Mouse (Mus musculus) cerebellum, adult 18-20 months (tissue): ENCODE measurements around the gene Tas2r144.

Experiments used
- DNase-seq, 2 experiments: peaks; one replicate each; pipeline ENCODE4 v3.0.0; 2021

The Tas2r144 gene

GRCm38 (mm10) chr6:42215028-42215427 lies at the start of gene Tas2r144:
Gene Tas2r144 (plus strand): TSS chr6:42215328.
- DNase-seq = no peak

- no peak for DNase-seq
These were observed 32.7 kb upstream of the Tas2r144 start for GRCm38 (mm10) chr6:42182462-42182861.

DNA sequence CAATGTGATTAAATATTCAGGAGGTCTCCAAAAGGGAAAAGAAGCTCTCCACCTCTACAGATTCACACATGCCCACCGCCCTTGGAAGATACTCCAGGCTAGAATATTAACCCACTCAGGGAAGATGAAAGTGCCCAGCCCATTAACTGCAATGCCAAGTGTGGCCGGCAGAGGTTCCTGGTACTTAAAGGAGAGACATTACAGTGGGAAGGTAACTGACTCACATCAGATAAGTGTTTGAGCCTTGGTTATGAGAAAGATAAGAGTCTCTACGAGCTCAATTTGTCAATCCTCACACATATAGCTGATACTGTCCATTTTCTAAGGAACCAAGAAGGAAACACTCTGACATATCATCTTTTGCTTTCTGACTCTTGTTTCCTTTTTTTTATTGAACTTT lies 28.9 kb upstream of the Tas2r144 start:
- no peak for DNase-seq

GRCm38 (mm10) chr6:42197710-42198109 lies 17.4 kb upstream of the Tas2r144 start:
- DNase-seq = no peak

- DNase-seq = no peak
These were observed 15.6 kb upstream of the Tas2r144 start for GRCm38 (mm10) chr6:42199498-42199897.

DNA sequence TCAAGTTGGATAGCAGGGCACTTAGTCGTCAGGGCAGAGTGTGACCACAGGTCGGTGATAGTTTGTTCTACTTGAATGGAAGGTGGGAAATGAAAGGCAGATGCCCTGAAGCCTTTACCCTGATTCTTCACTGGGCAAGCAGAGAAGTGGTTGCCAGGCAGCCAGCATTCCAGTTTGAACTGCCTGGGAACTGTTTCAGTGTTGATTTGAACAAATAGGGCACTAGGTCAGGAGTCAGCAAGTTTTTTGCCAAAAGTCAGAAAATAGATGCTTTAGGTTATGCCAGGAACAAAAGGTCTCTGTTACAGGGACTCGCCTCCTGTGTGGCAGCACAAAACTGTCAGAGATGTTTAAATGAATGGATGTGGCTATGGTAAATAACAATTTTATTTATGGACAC lies 7.2 kb downstream of the Tas2r144 start:
- DNase-seq = peak in 1 of 2 experiments; percentile 13

DNA sequence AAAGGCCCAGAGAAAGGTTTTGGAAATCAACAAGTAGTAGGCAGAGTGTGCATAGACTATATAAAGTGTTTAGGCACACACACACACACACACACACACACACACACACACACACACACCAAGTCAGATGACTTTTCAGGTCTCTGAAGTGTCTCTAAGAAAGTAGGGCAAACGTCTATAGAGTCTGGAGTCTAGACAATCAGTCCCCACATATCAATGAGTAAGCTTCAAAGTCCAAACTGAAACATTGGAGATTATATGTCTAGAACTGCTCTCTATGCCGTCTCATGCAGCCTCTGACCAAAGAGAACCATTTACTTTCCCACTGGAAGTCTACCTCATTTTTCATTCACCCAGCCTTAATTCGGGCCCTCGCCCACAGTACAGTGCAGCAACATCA lies 9.9 kb downstream of the Tas2r144 start:
- no peak for DNase-seq

GRCm38 (mm10) chr6:42227240-42228101 lies 12.3 kb downstream of the Tas2r144 start:
- DNase-seq = peak; percentile 62 to 78

DNA sequence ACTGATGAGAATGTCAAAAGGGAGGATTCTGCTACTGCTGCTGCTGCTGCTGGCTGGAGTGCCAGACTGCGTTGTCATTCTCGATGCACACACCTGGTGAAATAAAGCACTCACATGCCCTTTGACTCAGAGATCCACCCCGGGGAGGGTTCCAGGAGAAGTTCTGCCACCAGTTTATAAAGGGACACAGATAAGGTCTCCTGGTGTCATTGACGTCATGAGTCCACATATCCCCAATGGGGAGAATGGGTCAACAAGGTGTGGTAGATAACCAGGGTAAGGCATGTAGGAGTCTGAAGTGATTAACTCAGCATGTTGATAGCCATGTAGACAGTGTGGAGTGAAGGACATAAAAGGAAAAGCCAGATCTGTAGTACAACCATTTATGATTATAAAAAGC lies 14.5 kb downstream of the Tas2r144 start:
- no peak for DNase-seq

DNA sequence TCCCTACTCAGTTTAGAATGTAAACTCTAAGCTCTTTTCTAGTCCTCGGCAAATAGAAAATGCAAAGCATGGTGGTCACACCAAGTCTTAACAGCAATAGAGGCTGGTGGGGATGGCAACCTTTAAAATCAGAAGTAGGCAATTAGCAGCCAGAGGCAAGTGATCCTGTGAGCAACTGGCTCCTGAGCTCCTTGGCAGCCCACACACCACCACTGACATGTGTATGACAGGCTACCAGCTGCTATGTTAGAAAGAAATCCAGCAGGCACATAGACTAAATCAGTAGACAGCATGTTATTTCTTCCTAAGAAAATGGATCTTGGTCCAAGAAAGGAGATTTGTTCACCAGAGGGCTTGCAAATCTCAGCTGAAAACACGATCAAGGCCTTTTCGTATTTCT lies 16.1 kb downstream of the Tas2r144 start:
- no peak for DNase-seq

DNA sequence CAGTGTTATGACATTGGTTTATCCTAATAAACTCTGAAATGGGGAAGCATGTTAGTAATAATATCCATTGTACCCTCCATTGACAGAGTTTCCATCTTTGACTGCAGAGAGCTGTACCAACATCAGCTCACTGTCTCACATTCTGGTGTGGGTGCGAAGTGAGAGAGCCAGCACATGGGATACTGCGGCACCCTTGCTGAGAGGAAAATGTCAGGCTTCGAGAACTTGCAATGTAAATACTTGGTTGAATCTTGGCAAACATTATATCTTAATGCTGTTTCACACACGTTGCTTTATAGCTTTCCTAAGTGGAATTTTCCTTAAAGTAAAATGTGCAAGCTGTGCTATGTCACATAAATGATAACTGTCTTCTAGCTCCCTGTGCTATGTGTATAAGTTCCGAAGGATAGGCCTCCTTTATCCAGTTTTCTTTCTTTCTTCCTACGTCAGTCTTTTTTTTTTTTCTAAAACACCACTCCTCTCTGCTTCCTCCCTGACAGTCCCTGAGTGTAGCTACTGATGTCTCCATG lies 22.2 kb downstream of the Tas2r144 start:
- no peak for DNase-seq

DNA sequence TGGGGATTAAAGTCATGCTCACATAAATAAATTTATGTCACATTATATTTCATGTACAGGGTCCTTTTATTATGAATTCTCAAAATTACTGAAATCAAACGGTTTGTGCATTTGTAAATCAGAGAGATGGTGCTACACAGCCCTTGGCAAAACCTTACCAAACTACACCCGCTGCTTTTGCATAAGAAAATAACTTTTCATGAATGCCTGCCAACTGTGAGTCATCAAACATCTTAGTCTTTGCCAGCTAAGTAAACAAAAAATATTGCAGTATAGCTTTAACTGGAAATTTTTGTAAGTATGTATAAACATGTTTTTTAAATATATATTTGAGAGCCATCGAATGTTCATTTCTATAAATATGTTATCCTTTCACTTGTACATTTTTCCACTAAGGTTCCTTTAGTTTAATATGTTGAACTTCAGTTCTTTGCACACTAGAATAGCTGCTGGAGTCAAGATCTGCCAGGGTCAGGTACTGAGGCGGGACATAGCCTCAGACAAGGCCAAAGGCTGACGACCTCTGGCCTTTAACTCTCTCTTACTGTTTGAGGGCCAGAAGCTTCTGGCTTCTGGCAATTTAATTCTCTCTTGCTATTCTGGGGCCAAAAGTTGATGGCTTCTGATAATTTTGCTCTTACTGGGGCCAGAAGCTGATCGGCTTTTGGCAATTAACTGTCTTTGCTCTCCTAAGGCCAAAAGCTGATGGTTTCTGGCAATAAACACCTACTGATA lies 26.4 kb downstream of the Tas2r144 start:
- no peak for DNase-seq

DNA sequence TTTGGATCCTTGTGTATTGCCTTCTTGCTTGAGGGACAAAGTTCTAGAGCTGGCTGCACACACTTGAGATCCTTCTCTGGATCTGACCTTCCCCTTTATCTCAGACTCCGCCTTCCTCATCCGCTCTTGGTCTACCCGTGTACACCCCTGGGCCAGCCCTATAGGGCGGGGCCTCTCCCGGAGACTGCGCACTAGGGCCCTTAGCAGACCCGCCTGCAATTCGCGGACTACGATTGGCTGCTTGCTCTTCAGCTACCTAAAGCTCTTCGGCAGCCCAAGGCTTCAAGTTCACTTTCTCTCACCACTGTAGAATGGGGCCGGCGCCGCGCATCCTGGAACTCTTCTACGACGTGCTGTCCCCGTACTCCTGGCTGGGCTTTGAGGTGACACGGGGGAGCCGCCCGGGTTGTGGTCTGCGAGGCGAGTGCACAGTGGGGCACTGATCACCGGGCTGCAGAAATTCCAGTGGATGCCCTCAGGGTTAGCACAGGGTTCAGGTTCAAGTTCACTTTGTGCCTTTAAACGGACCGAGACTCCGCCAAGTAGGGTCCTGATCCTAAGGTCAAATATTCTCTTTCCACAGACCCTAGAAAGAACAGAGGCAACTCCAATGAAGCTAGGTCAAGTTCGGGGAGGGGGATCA lies 30.7 kb downstream of the Tas2r144 start, which contains the start of gene Gstk1:
Gene Gstk1, plus strand, starts transcription at position 225 of the 643 bp plus-strand sequence.
- DNase-seq = peak; percentile 70 to 80

GRCm38 (mm10) chr6:42247173-42247572 lies 32.0 kb downstream of the Tas2r144 start:
- peak in 1 of 2 experiments; percentile 29 for DNase-seq

GRCm38 (mm10) chr6:42247981-42248380 lies 32.9 kb downstream of the Tas2r144 start:
- no peak for DNase-seq

DNA sequence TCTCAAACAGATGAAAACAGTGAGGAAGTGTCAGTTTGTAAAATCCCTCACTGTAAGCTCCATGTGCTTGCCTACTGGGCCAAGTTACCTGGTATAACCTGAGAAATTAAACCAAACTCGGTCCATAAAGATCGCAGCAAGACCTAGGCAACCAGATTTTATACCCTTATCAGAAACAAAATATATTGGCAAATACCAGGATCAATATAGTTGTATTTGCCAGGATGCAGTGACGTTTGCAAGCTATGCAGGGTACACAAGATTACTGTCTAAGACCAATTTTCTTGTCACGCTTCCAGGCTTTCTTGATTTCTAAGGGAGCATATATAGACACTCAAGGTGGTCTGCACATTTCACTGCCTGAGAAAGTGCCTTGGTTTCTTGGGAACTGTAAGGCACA lies 36.7 kb downstream of the Tas2r144 start:
- DNase-seq = no peak

DNA sequence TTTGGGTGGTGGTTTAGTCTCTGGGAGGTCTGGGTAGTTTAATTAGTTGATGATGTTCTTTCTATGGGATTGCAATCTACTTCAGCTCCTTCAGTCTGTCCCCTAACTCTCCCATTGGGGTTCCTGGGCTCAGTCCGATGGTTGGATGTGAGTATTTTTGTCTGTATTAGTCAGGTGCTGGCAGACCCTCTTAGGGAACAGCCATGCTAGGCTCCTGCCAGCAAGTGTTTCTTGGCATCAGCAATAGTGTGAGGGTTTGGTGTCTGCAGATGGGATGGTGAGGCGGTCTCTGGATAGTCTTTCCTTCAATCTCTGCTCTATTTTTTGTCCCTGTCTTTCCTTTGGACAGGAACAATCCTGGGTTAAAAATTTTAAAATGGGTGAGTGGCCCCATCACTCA lies 38.0 kb downstream of the Tas2r144 start:
- no peak for DNase-seq

DNA sequence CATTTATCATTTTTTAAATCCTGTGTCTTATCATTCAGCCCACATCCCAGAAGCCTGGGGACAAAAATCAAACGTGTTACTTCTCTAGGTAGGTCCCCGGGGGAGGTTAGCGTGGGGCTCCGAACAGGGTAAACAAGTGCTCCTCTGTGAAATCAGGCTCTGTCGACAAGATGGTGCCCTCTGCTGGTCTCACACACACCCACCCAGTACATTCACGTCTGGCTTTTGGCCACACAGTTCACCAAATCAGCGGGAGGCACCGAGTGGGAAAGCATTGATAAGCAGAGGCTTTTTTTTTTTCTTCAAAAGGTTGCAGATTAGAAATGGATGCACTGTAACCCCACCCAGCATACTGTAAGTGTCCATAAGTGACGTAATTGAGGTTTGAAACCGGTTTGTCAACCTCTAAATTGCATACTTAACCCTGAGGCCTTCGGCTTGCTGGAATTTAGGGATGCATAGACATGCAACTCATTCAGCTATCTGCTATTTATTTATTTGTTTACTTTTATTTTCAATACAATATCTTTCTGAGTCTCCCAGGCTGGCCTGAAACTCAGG lies 42.3 kb downstream of the Tas2r144 start:
- peak; percentile 43 to 52 for DNase-seq

DNA sequence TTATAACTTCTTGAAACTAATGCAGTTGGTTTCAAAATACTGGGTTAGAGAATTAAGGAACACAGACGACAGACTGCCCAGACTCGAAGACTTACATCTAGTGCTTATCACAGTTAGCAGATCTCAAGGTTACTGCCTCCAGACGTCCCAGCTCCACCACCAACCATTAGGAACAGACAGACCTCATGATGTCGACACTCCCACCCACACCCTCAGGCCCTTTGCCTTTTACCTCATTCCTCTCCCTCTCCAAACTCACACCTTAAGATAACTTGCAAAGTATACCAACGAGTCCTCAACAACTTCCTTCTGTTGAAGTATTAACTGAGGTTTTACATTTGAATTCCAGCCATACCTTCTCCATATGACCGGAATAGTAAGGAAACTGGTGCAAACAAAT lies 45.3 kb downstream of the Tas2r144 start:
- DNase-seq = no peak

DNA sequence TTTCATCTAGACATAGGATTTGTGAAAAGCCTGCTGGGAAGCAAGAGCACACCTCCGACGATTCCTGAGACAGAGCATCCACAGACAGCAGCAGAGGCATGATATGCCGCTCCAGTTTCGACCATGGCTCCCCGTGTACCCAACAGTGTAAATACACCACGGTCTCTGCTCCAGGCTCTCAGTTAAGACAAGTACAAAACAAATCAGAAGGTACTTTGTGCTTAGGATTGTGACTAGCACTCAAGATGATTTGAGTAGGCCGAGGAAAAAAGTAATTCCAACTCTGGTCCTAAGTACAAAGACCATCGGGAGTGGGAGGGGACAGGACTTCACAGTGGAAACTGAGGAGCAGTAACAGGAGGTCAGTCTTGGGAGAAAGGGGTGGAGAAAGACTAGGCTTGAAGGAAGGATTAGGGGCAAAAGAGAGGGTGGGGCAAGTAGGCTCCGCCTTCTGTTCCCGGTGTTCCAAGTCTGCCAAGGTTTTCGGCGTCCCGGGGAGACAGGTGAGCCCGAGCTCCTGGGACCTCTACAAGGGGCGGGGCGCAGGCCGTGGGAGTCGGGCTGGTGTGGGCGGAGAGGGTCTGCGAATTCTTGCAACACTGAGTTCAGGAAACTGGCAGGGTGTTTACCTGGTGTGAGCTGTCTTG lies 46.5 kb downstream of the Tas2r144 start, which contains the start of gene Tmem139:
Gene Tmem139, plus strand, starts transcription at position 447 of the 647 bp plus-strand sequence.
- no peak for DNase-seq

- peak; percentile 98 to 100 for DNase-seq
These were observed 49.6 kb downstream of the Tas2r144 start, which contains the start of gene Casp2 for GRCm38 (mm10) chr6:42264626-42265312. Gene Casp2 (plus strand): TSS chr6:42264985.
